Mouse (Mus musculus): Measurements from ENCODE around the gene Gm28043. TPM values are rescaled to one million over a fixed set of nuclear protein-coding genes. Genes with fewer than 3 reads are reported as not detected.
A peak's percentile ranks its signal among the peaks of the same experiment; 100 is the strongest.
"Not testable (repeated sequence)": the region's sequence is repeated elsewhere in the genome, so short reads cannot be mapped to it uniquely, and the experiment has no call there.

Gm28043 gene
- total RNA-seq (2021): 1 to 10 TPM; 3.3 to 5.2 TPM
- long read RNA-seq, experiment 1, partial matches to known transcripts: 11 of 13 reads
- long read RNA-seq, experiment 1, other reads (novel, unspliced or antisense): 2 of 13 reads
- long read RNA-seq, experiment 2, partial matches to known transcripts: 7 of 11 reads
- long read RNA-seq, experiment 2, other reads (novel, unspliced or antisense): 4 of 11 reads

DNA sequence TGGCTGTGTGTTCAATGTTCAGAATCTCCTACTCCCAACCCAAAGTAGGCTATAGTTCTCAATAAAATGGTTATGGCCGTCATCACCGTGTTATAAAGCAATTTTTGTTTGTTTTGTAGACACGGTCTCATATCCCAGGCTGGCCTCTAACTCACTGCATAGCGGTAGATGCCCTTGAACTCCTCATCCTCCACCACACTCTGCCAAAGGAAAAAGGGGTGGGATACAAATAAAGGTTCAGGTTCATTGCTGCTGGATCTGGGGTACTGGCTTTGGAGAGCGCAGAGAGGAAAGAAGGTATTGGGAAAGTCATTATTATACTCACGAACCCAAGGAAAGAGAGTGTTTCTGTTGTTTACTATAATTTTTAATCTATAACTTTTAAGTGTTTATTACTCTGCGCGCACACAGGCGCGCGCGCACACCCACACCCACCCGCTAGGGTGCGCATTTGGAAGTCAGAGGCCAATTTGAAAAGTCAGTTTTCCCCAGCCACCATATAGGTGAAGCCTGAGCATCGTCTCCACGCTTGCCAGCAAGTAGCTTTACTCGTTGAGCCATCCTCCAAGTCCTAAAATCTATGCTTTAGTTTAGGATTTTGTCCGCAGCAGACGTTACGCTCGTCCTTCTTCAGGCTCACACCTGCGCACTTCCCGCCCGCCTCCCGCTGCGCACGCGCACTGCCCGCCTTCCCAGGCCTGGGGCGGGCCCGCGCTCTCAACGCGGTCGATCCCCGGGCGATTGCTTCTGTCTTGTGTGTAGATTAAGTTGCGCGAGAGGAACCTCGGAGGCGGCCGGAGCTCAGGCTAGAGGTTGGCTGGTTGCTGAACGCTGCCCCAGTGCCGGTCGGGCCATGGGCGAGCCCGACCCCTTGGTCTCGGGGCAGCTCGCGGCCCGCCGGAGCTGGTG, at the start of gene Gm28043, which contains the start of gene Rnf8:
TSS of gene Gm28043 (plus strand) at position 762 of the 909 bp plus-strand sequence.
TSS of gene Rnf8 (plus strand) at position 676 of the 909 bp plus-strand sequence.
- peak; percentile 92 to 95 for DNase-seq (ENCODE audit: low spot score in 2 of 2)

DNA sequence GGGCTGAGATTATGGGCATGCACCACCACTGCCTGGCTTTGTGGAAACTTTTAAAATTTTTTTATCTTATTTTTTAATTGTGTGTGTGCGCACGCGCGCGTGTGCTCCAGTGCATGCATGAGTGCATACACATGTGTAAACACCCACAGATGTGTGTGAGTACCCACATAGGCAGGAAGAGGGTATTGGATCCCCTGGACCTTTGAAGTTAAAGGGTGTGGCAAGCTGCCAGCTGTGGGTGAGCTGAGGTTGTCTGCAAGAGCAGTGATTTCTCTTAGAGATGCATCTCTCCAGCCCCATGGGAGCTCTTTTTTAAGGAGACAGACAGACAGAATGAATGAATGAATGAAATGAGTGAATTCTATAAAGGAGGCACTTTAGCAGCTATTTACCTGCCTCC, 49.2 kb upstream of the Gm28043 start:
- DNase-seq (ENCODE audit: low spot score in 2 of 2): no peak

DNA sequence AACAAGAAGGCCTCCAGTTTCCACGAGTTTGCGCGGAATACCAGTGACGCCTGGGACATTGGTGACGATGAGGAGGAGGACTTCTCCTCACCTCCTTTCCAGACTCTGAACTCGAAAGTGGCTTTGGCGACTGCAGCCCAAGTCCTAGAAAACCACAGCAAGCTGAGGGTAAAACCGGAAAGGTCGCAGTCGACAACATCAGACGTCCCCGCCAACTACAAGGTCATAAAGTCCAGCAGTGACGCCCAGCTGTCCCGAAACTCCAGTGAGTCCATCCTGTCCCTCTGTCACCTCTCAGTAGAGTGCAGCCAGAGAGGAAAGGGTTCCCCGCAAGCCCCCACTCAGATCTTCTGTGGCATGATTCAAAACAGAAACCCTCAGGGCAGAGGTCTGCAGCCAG, 46.2 kb upstream of the Gm28043 start:
- no peak for DNase-seq (ENCODE audit: low spot score in 2 of 2)

DNA sequence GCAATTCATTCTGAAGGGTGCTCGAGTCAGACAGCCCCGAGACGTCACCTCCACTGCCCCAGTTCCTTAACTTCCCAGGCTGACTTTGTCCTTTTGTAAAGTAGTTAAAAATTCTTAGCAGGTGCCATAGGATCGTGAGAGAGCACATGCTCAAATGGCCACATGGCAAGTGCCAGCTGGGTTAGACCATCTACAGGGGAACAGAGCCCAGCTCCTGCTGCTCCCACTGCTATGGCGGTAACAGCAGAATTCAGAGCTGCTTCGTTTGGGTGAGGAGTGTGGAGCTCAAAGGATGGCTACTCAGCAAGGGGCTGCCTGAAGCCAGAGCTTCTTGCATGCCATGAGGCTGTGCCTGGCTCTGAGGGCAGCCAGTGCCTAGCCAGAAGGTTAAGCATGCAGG, 44.8 kb upstream of the Gm28043 start:
- no peak for DNase-seq (ENCODE audit: low spot score in 2 of 2)

DNA sequence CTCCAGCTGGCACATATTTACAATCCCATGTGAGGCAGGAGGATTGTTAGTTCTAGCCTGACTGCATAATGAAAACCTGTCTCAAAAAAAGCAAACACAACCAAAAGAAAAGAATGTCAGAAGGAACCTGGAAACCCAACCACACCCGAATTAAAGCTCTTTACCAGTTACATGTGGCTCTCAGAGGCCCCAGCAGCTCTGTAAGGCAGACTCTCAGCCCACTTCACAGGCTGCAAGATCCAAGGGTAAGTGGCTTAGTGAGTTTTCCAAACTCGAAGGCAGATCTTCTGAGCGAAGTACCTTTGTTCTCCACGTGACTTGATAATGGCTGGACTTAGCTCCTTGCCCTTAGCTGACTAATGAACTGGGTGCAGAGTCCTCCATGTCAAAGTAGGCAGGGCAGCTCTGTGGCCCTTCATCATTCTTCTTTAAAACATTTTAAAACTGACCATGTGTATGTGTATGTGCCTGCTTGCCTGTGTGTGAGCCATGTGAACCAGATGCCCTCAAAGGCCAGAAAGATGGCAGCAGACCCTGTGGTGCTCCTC, 35.0 kb upstream of the Gm28043 start:
- DNase-seq (ENCODE audit: low spot score in 2 of 2): no peak

DNA sequence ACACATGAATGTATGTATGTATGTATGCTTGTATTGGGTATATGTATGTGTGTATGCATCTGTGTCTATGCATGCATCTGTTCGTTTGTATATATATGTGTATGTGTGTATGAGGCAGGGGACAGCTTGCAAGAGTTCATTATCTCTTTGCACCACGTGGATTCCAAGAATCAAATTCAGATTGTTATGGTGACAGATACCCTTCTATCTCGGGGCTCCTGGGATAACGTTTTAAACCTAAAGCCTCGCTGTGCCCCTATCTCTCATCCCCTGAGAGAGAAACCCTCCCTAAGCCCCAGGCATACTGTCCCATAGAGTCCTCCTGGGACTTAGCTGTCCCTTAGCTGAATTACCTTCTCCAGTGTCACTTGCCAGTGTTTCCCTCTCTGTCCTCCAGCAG, 31.1 kb upstream of the Gm28043 start:
- DNase-seq (ENCODE audit: low spot score in 2 of 2): no peak

DNA sequence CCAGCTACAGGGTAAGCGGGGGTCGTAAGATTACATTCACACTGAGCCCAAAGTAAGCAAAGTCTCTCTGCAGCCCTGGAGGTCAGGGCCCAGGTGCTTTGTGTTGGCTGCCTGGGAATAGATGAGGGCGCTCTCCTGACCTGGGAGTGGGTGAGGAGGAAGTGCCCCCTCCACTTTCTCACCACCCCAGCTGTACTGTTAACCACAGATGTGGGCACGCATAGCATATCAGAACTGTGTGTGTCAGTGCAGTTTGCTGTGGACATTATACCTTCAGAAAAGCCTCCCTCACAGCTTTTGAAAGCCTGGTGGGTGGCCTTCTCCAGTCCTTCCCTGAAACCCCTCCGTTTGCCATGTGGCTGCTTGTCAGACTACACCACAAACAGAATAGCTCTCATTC, 30.4 kb upstream of the Gm28043 start:
- DNase-seq (ENCODE audit: low spot score in 2 of 2): no peak

DNA sequence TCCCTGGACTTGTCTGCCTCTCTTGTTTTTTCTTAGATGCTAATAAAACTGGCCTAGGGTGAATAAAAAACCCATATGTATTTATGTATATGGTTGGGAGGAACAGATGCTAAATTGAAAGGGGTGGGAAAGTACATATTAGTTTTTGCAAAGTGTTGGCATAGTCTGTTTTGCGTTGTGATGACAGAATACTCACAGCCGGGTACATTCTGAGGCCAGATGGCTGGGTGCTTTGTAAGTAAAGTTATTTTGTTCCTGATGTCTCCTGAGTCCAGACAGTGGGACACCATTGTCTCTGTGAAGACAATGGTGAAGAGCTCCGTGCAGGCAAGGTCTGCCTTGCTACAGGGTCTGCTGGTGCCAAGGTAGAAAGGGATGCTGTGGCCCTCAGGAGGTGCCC, 29.9 kb upstream of the Gm28043 start:
- DNase-seq (ENCODE audit: low spot score in 2 of 2): peak in 1 of 2 experiments; percentile 74

DNA sequence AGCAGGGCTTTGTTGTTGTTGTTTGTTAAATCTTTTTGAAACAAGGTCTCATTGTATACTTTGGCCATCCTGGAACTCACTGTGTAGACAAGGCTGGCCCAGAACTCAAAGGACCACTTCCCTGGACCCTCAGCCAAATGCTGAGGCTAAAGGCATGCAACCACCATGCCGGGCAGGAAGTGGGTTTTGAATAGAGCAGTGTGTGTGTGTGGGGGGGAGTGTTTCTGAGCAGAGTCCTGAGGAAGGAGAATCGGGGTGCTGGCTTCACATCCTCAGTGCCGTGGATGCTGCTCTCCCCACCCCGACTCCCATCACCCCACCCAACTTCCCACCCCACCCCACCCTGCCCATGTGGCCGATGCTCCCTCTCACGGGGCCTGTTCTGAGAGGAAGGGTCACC, 29.2 kb upstream of the Gm28043 start:
- no peak for DNase-seq (ENCODE audit: low spot score in 2 of 2)

DNA sequence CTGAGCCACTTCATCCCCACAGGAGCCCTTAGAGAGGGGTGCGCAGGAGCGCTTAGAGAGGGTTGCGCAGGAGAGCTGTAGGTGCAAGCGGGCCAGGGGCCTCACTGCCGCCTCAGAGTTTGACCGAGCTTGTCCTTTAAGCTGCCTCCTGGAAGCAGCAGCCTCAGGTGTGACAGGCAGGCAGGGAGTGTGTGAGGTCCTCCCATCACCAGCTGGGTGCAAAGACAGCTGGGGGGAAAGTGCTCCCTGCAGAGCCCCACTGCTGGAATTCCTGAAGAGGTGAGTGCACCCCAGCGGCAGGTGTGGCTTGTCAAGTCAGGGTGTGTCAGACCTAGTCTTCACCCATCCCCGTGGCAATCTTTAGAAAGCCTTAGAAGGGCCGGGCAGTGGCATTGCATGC, 27.8 kb upstream of the Gm28043 start:
- no peak for DNase-seq (ENCODE audit: low spot score in 2 of 2)

DNA sequence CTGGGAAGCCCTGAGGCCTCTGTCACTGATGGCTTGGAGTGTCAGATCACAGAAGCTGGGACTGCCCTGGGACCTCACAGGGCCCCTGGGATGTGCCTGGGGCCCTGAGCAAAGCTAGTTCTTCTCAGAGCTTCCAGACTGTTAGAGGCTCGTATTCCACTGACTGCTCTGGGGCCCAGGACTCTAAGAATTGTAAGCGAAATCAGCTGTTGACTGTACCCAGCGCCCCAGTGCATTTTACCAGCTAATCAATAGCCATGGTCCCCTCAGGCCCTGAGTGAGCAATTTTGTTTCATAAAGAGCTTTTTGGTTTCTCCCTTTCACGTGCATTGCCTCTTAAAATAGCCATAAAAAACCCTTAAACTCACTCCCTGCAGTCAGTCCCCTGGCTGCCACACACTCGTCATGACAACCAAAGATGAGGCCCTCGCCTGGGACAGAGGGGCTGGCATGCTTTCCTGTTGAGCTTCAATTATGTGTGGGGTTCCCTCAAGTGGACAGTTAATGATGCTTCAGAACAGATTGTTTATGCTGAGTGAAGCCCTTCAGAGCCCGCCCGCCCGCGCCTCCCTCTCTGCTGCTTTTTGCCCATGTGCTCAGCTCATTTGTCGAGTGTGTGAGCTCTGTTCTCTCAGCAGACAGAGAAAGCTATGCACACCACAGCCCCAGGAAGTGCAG, 25.3 kb upstream of the Gm28043 start:
- DNase-seq (ENCODE audit: low spot score in 2 of 2): peak; percentile 29 to 34

DNA sequence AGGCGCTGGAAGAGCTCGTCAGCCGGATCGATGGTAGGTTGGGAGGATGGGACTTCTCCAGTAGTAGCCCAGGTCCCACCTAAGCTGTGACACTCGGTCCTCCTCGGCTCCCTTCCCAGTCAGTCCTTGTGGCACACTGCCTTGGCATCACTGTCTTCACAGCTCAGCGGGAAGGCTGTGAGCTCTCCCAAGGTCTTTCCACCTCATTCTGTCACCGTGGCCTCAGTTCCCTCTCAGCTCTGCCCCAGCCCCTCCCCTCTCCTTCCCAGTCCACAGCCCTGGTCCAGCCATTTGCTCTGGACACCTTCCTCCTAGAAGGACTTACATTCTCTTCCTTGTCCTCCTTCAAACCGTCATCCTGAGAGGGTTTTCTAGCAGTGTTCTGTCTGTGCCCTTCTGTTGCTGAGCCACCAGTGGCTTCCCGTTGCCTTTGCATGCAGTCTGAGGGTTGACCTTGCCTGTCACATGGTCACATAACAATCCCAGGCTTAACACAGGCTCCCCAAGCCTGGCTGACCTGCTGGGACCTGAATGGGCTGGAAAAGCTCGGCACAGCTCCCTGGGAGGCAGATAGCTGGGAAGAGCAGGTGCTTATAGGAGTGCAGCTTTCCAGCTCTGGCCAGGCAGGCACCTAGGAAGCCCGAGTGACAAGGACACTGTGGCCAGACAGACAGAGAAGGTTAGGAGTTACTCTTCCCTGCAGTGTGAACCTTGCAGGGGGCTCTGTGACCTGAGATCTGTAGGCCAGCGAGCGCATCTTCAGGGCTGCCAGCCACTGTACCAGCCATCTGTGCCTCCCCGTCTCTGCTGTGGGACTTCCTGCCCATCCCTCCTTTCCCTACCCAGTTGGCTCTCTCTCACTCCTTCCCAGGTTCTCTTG, 18.5 kb upstream of the Gm28043 start:
- DNase-seq (ENCODE audit: low spot score in 2 of 2): no peak

DNA sequence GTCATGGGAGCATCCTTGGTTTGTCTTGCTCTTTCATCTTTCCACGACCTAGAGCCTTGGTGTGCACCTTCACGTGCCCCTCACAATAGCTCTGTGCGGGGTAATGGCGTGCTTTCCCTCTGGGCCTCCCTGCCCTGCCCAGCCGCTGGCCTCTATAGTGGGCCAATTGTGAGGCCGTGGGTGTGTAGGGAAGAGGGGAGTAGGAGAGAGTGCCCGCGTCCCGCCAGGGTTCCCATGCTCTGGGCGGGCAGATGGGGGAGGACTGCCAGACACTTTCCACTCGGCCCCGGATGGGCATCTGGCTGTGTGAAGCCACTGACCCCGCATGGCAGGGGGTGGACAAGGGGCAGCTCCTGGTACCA, 17.9 kb upstream of the Gm28043 start:
- no peak for DNase-seq (ENCODE audit: low spot score in 2 of 2)

DNA sequence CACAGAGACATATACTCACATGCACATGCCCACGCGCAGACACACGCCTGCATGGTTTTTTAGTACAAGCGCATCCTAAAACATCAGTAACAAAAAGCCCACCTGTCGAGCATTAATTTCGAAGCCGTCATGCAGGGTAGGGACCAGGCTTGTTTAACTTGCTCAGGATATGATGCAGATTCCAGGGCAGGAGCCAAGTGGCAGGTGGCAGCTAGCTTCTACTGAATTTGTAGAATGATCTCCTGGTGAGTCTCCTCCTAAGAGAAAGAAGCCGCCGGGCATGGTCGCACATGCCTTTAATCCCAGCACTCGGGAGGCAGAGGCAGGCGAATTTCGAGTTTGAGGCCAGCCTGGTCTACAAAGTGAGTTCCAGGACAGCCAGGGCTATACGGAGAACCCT, 15.6 kb upstream of the Gm28043 start:
- no peak for DNase-seq (ENCODE audit: low spot score in 2 of 2)

DNA sequence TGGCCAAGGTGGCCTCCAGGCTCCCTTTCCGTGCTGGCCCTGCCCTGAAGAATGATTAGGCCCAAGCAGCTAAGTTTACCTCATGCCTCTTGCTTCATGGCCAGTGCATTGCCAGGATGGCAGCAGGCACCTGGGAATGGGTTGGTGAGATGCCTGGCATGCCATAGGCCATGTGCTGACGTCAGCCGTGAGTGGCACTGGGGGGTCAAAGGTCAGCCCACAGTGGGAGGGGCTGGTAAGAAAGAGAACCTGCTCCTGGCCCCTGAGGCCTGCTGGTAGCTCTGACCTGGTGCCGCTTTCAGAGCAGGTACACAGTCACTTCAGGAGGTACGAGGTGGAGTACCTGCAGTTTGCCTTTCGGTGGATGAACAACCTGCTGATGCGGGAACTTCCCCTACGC, 15.1 kb upstream of the Gm28043 start:
- no peak for DNase-seq (ENCODE audit: low spot score in 2 of 2)

DNA sequence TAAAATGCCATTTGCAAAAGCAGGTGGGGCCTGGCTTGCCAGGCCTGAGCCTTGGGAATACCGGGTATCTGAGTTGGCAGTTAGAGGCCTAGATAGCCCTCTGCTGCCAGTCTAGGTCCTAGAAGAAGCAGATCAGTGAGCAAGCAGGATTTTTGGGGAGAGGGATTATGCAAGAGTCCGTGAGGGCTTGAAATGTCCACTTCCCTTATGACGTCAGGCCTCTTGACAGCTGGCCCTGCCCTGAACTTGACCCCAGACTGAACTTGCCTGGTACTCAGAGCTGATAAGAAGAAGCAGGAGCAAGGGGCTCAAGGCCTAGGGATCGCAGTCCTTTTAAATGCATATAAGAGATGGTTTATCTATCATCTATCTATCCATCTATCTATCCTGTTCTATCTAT, 13.3 kb upstream of the Gm28043 start:
- DNase-seq (ENCODE audit: low spot score in 2 of 2): no peak

DNA sequence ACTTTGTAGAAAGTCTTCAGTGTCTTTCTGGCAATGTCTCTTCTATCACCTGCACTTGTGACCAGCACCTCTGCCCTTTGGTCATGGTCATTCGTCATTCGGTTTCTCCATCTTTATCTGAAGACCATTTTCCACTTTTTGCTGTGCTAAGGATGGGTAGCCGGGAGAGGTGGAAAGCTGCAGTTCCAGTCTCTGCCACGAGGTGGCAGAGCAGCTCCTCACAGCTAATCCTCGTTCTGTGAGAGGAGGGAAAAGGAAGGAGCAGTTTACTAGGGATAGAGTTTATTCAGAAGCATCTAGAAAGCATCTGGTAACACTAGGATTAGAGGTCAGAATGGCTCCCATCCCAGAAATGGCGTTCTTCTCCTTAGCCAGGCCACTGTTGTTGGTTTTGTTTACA, 11.4 kb upstream of the Gm28043 start:
- peak; percentile 72 to 79 for DNase-seq (ENCODE audit: low spot score in 2 of 2)

DNA sequence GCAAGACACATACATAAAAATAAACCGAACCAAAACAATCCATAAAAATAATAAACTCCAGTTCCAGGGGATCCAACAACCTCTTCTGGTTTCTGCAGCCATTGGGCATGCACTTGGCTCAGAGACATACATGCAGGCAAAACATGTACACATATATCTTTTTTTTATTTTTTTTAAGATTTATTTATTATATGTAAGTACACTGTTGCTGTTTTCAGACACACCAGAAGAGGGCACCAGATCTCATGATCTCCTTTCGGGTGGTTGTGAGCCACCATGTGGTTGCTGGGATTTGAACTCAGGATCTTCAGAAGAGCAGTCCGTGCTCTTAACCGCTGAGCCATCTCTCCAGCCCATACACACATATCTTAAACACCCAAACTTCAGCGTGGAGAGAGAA, 1.2 kb upstream of the Gm28043 start:
- DNase-seq (ENCODE audit: low spot score in 2 of 2): not testable (repeated sequence)

DNA sequence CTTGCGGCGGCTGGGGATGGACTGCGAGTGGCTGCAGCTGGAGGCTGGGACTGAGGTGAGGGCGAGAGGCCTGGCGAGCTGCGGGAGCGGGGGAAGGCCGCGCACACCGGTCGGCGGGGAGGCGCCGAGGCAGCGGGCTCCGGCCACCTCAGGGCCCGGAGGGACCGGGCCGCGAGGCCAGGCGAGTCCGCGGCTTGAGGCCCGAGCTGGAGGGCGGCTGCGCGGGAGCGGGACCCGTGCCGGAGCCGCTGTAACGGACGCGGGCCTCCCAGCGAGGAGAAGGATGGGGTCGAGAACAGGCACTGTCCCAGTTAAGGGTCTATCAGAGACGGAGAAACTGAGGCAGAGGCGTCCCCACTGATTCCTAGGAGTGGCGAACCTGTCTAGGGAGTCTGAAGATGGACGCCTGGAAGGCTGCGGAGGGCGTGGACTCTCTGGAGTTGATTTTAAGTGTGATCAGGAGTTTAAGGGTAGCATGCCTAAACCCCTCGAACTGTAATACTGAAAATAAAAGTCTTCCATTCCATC, 412 bp downstream of the Gm28043 start:
- DNase-seq (ENCODE audit: low spot score in 2 of 2): no peak

DNA sequence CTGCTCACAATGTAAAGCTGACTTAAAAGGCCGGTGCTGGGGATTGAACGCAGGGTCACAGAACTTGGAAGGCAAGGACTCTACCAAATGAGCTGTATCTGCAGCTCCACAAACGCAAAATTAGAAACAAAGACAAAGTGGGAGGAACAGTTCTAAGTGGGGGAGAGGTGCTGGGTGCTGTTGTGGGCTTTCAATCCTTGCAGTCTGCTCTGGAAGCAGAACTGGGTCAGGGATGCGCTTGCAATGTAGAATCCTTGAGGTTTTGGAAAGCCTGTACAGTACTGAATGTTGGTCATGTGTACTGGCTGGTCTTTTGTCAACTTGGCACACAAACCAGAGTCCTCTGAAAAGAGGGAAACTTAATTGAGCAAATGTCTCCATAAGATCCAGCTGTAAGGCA, 940 bp downstream of the Gm28043 start:
- DNase-seq (ENCODE audit: low spot score in 2 of 2): no peak

DNA sequence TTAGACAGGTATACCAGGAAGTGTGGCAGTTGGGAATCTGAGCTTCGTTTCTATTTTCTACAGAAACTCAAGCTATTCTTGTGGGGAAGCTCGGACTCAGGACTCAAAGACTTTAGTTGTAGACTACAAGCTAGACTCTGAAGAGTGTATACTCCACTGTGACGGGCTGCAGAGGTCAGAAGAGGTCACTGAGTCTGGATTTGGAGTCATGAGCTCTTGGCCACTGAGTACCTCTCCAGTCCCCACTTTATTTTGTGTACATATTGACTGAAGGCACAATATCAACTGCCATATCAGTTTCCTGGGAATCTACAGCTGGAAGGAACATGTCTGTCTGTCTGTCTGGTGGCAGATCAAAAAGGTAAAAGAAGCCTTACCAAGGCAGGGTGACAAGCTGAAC, 4.6 kb downstream of the Gm28043 start:
- no peak for DNase-seq (ENCODE audit: low spot score in 2 of 2)

Measured in layer of hippocampus, postnatal 14 days (tissue).